Mouse (Mus musculus) layer of hippocampus, postnatal 36 days (tissue): ENCODE data around the gene Cbx1. TPM values are rescaled to one million over a fixed set of nuclear protein-coding genes. Genes with fewer than 3 reads are reported as not detected.
"Not testable (repeated sequence)": the region's sequence is repeated elsewhere in the genome, so short reads cannot be mapped to it uniquely, and the experiment has no call there.

Experiments used
- DNase-seq, 2 experiments: peaks; one replicate each; pipeline ENCODE4 v3.0.0; 2022
- total RNA-seq, 2 experiments: library from RNA; stranded (reverse); gene quantifications; 2 replicates each; pipeline ENCODE4 v1.2.3; 2021

The Cbx1 gene
- total RNA-seq, 2 experiments from 2014 or later, result 52.4 to 54.9 TPM

DNA sequence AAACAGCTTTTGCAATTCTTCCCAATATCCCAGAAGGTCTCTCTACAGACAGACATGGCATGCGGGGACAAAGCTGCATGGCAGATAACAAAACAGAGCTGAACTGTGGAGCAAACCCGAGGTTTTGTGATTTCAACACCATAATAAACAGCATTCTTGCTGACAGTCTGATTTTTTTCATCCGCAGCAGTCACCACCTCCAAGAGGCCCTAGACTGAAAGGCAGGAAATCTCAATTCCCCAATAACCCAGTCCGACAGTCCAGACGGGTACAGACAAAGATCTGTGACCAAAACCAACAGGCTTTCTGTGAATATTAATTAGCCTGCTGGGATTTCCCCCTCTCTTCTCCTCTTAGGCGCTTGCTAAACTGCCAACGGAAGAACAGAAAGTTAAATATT lies 13.3 kb upstream of the Cbx1 start:
- DNase-seq, result no peak

GRCm38 (mm10) chr11:96776068-96776467 lies 12.9 kb upstream of the Cbx1 start:
- DNase-seq, result no peak

GRCm38 (mm10) chr11:96776968-96777962 lies 11.7 kb upstream of the Cbx1 start, which contains the start of gene Snx11:
Gene Snx11 (minus strand): TSS chr11:96777559.
- peak; percentile 99 for DNase-seq

DNA sequence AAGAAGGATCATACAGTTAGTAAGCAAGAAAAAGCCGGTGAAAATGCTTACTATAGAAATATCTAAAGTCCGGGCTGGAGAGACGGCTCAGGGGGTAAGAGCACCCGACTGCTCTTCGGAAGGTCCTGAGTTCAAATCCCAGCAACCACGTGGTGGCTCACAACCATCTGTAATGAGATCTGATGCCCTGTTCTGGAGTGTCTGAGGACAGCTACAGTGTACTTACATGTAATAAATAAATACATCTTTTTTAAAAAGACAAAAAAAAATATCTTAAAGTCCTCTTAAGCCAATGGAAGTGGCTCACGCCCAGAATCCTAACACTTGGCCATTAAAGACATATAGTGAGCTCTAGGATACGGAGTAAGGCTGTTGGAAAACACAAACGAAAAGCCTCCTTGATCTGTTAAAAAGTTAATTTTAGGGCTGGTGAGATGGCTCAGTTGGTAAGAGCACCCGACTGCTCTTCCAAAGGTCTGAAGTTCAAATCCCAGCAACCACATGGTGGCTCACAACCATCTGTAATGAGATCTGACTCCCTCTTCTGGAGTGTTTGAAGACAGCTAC lies 10.8 kb upstream of the Cbx1 start:
- DNase-seq, result not testable (repeated sequence)

DNA sequence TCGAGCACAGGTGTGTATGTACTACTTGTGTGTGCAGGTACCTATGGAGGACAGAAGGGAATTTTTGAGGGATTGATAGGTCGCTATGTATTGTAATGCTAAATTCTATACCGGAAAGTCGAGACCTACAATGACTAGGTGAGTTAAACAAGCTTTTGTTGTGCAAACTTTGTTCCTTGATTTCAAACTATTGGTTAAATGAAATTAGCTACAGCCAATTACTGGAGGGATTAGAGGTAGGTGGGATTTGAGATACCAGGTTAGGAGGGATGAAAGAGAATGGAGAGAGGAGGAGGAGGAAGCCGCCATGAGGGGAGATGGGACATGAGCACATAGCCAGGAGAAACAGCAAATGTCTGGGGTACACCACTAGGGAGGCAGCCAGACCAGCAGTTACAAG lies 8.6 kb upstream of the Cbx1 start:
- no peak for DNase-seq

GRCm38 (mm10) chr11:96781425-96781824 lies 7.5 kb upstream of the Cbx1 start:
- DNase-seq, result no peak

DNA sequence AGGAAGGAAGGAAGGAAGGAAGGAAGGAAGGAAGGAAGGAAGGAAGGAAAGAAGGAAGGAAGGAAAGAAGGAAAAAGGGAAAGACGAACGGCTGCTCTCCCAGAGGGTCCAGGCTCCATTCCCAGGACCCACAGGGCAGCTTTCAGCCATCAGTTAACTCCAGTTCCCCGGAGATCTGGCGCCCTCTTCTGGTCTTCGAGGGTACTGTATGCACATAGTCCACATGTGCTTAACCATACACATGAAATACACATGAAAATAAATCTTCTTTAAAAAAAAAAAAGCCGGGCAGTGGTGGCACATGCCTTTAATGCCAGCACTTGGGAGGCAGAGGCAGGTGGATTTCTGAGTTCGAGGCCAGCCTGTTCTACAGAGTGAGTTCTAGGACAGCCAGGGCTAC lies 4.1 kb upstream of the Cbx1 start:
- peak in 1 of 2 experiments; percentile 50 for DNase-seq

DNA sequence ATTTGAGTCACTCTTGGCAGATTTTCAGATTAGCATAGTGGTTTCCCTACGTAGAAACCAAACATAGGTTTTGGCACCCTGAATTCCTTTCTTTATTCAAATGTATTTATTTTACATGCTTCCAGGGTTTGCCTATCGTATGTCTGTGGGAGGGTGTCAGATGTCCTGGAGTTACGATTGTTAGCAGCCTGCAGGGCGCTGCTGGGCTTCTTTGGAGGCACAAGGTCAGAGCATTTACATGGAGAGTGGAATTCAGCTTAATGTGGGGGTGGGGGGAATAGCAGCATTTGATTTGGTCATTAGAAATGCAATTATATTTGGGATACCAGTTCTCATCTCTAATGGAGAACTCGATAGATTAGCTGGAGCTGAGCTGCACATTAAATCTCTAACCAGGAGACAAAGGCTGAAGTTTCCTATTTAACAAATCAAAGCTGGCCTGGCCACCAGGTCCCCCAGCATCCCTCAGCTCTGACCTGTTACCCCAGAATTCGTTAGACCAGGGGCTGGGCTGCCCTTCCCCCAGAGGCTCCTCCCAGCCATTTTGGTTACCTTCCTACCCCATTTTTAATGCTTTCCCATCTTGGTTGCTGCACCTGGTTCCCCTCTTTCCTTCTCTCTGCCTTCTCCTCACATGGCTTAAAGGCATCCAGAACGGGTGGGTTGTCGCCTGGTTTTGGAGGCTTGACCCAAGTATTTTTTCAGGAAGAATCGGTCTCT lies 2.0 kb upstream of the Cbx1 start:
- no peak for DNase-seq

DNA sequence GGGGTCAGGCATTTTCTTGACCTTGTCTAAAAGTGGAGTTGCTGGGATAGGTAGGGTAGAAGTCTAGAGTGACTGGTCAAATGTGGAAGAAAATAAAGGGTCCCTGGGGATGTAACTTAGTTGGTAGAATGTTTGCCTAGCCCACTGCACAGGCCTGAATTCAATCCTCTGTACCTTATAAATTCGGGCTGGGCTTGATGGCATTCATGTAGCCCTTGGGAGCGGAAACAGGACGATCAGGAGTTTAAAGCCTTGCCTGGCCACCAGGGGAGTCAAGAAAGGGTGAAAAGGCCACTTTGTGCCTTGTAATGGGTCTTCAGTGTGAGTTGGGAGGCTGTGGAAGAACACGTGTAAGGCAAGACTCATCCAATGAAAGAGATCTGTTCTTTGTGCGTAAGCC lies 1.1 kb downstream of the Cbx1 start:
- no peak for DNase-seq

DNA sequence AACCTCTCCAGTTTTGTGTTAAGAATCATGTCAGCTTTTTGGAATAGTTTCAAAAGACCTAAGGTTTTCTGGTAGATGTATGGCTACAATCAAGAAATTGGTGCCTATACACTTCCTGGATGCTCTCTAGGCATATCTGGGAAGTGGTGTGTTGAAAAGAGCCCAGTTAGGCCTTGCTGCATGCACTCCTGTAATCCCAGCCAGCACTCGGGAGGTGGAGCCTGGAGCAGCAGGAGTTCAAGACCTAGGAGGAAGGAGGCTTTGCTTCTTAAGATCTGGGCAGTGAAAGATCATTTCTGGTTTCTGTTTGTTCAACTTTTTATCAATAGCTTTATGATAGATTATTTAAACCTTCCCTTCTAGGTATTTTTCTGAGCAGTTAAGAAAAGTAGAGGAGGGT lies 1.8 kb downstream of the Cbx1 start:
- no peak for DNase-seq

- DNase-seq, result no peak
Measured at GRCm38 (mm10) chr11:96795491-96795890, 6.6 kb downstream of the Cbx1 start.

GRCm38 (mm10) chr11:96796081-96796480 lies 7.2 kb downstream of the Cbx1 start:
- no peak for DNase-seq

DNA sequence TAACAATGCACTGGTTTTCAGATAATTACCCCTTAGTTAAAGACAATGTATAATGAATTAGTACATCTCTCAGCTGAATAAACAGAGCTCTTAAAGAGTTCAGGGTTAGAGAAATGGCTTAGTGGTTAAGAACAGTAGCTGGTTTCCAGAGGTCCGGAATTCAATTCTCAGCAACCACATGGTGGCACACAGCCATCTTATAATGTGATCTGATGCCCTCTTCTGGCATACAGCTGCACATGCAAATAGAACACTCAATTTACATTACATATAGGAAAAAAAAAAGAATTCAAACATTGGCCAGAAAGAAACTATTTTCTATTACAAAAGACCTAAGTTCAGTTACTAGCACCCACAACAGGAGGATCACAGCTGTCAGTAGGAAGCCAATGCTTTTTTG lies 7.7 kb downstream of the Cbx1 start:
- no peak for DNase-seq

GRCm38 (mm10) chr11:96799511-96799910 lies 10.6 kb downstream of the Cbx1 start:
- no peak for DNase-seq

DNA sequence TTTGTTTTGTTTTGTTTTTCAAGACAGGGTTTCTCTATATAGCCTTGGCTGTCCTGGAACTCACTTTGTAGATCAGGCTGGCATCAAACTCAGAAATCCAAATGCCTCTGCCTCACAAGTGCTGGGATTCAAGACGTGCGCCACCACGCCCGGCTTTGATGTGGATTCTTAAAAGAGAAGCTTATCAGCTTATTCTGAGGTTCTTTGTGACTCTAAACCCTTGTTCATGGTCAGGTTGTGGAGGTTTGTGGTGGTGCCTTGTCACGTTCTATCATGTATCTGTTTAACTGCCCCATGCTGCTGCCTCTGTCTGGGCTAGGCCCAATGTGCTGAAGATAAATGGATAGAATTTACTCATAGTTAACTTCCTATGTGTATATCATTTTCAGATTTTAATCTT lies 16.7 kb downstream of the Cbx1 start:
- no peak for DNase-seq

- no peak for DNase-seq
Measured at GRCm38 (mm10) chr11:96808066-96808465, 19.1 kb downstream of the Cbx1 start.

- DNase-seq, result no peak
Measured at GRCm38 (mm10) chr11:96809562-96810235, 20.8 kb downstream of the Cbx1 start.

DNA sequence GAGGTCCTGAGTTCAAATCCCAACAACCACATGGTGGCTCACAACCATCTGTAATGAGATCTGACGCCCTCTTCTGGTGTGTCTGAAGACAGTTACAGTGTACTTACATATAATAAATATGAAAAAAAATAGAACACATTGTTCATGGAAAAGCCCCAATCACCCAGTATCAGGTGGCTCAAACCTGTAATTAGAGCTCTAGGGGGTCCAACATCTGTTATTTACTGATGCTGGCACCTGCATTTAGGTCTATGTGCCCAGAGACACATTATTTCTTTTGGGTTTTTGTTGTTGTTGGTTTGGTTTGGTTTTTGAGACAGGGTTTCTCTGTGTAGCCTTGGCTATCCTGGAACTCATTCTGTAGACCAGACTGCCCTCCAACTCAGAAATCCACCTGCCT lies 22.3 kb downstream of the Cbx1 start:
- not testable (repeated sequence) for DNase-seq

DNA sequence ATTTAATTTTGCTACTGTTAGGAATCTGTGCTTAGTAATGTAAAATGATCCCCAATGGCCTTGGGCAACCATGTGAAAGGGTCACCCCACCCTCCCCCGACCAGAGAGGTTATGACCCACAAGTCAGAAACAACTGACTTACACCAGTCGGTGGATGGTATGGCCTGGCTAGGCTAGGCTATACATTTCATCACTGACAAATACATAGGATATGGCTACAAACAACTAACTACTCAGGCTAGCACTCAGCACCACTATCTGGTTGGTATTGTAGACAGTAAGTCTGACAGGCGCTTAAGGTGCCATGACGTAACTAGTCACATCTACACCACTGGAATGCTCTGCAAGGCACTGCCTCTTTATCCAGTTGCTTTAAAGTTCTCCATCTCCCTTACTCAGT lies 24.5 kb downstream of the Cbx1 start:
- DNase-seq, result no peak

GRCm38 (mm10) chr11:96813920-96814319 lies 25.0 kb downstream of the Cbx1 start:
- DNase-seq, result no peak

DNA sequence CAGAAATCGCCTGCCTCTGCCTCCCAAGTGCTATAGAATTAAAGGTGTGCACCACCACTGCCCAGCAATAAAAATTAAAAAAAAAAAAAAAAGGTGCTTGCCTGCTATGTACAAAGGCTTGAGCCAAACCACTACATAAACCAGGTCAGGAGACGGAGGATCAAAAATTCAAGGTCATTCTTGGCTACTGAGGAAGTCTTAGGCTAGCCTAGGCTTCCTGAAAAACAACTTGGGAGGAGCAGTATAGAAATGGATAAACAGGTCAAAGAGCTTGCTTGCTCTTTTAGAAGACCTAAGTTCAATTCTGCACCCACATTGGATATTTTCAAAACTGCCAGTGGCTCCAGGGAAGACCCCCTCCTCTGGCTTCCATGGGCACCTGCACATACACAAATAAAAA lies 25.5 kb downstream of the Cbx1 start:
- DNase-seq, result no peak

DNA sequence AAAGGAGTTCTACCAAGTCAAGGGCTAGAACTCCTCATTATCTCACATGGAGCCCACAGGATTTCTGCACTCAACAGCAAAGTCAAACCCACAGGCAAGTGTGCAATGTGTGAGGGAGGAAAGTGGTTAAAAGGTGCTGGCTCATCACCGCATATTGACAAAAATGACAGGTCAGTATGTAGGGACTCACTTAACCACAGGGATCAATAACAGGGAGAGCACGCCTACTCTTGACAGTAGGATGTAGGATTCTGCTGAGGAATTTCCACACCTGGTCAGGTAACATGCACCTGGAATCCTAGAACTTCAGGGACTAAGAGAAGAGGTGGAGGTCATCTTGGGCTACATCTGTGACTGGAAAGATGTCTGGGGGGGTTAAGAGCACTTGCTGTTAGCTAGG lies 27.0 kb downstream of the Cbx1 start:
- no peak for DNase-seq

GRCm38 (mm10) chr11:96816494-96816893 lies 27.6 kb downstream of the Cbx1 start:
- DNase-seq, result no peak
